Mouse (Mus musculus) lung, embryonic 14.5 days (tissue): ENCODE measurements around the gene Lnx2. TPM values are rescaled to one million over a fixed set of nuclear protein-coding genes. Genes with fewer than 3 reads are reported as not detected.

Experiments
- ATAC-seq: fragments of 200-750 bp; cut with Nextera tagmentation; 2 replicates; pipeline ENCODE4 v1.8.0; 2017; ENCODE audit warnings: mild to moderate bottlenecking, moderate TSS enrichment, moderate library complexity; ENCODE audit not compliant: insufficient read depth
- DNase-seq: peaks from one replicate; pipeline ENCODE4 v3.0.0-alpha.2; 2015
- H3K27ac ChIP-seq: fragments of 300-500 bp; sonication (generic); 2 replicates; pipeline ENCODE4 v1.5.1; 2014; ENCODE audit warnings: low read depth, mild to moderate bottlenecking, moderate library complexity
- H3K27me3 ChIP-seq: fragments of 300-500 bp; sonication (generic); 2 replicates; pipeline ENCODE4 v1.6.1; 2014; ENCODE audit warnings: low read length, control low read depth; ENCODE audit not compliant: insufficient read depth
- H3K36me3 ChIP-seq: fragments of 300-500 bp; sonication (generic); 2 replicates; pipeline ENCODE4 v1.6.1; 2014; ENCODE audit warnings: control low read depth; ENCODE audit not compliant: insufficient read depth
- H3K4me1 ChIP-seq: fragments of 300-500 bp; sonication (generic); 2 replicates; pipeline ENCODE4 v1.6.1; 2014; ENCODE audit warnings: antibody characterized with exemption, control low read depth; ENCODE audit not compliant: insufficient read depth
- H3K4me2 ChIP-seq: fragments of 300-500 bp; sonication (generic); 2 replicates; pipeline ENCODE4 v1.6.1; 2014; ENCODE audit warnings: mild to moderate bottlenecking
- H3K4me3 ChIP-seq: fragments of 300-500 bp; sonication (generic); 2 replicates; pipeline ENCODE4 v1.5.1; 2014; ENCODE audit warnings: low read depth, low read length
- H3K9ac ChIP-seq: fragments of 300-500 bp; sonication (generic); 2 replicates; pipeline ENCODE4 v1.6.1; 2014
- H3K9me3 ChIP-seq: fragments of 300-500 bp; sonication (generic); 2 replicates; pipeline ENCODE4 v1.6.1; 2016; ENCODE audit warnings: low read depth, low read length, control low read depth
- CTCF ChIP-seq: IDR thresholded peaks from 2 replicates; pipeline ENCODE4 v1.5.1; 2016; ENCODE audit warnings: antibody characterized with exemption, low read depth
- WGBS: fragments of 180-500 bp; shearing (Covaris S2); extraction: QIAGEN DNeasy Blood & Tissue Kit; methylation state at CpG from one replicate; pipeline ENCODE4 v1.1.7; 2014; 5-methylcytosine and 5-hydroxymethylcytosine counted together
- polyA plus RNA-seq: library from polyadenylated mRNA; unstranded; fragments of >200 nt; fragmentation: Nextera tagmentation; extraction: Ambion mirVana; gene quantifications from 2 replicates; pipeline ENCODE4 v1.2.1, GENCODE M21; 2014

The Lnx2 gene
- polyA plus RNA-seq, 1 experiment from 2014 or later, result 19.9 TPM

GRCm38 (mm10) chr5:147068876-147069275 is 7.5 kb downstream of the Lnx2 start:
- Histone ChIP-seq H3K27me3 (no peaks in the 10 kb centered on the region), H3K4me3 (no peak overlapping the region), H3K27ac (no peak overlapping the region; the same call in 1 of the 2 replicates), H3K4me1 (peaks cover 30% of the 10 kb centered on the region), H3K9ac (no peak overlapping the region), H3K36me3 (no peaks in the 10 kb centered on the region), H3K4me2 (no peak overlapping the region), H3K9me3 (no peaks in the 10 kb centered on the region)
- 42% methylated on average over 5 of the region's 5 CpGs for WGBS
- DNase-seq, result peak; percentile 53
- peak; percentile 44; the same call in 1 of the 2 replicates for ATAC-seq
- TF ChIP-seq CTCF, result no peak

GRCm38 (mm10) chr5:147066965-147067364 is 9.4 kb downstream of the Lnx2 start:
- no peak overlapping the region for H3K27ac ChIP-seq
- ATAC-seq (no peak), DNase-seq (no peak)
- no peaks in the 10 kb centered on the region for H3K27me3 ChIP-seq
- TF ChIP-seq CTCF, result no peak
- no peak overlapping the region for H3K9ac ChIP-seq
- no peak overlapping the region for H3K4me2 ChIP-seq
- peaks cover 23% of the 10 kb centered on the region for H3K4me1 ChIP-seq
- H3K4me3 ChIP-seq, result no peak overlapping the region
- no peaks in the 10 kb centered on the region for H3K9me3 ChIP-seq
- WGBS, result 53% methylated on average over 5 of the region's 5 CpGs
- H3K36me3 ChIP-seq, result no peaks in the 10 kb centered on the region

GRCm38 (mm10) chr5:147066129-147066528 is 10.3 kb downstream of the Lnx2 start:
- no peak for ATAC-seq
- Histone ChIP-seq H3K36me3 (no peaks in the 10 kb centered on the region), H3K9me3 (no peaks in the 10 kb centered on the region), H3K4me3 (no peak overlapping the region), H3K4me1 (peaks cover 23% of the 10 kb centered on the region), H3K4me2 (no peak overlapping the region), H3K27me3 (no peaks in the 10 kb centered on the region), H3K27ac (no peak overlapping the region), H3K9ac (no peak overlapping the region)
- TF ChIP-seq CTCF, result no peak
- DNase-seq, result no peak
- 61% methylated on average over 4 of the region's 4 CpGs for WGBS

GRCm38 (mm10) chr5:147063215-147063661 is 13.1 kb downstream of the Lnx2 start:
- Histone ChIP-seq H3K4me1 (0 out of 2 replicates have a peak, but pooled peaks cover 11% of the 10 kb centered on the region), H3K4me2 (peak overlapping the region; percentile 50), H3K27me3 (no peaks in the 10 kb centered on the region), H3K9me3 (no peaks in the 10 kb centered on the region), H3K36me3 (no peaks in the 10 kb centered on the region), H3K9ac (no peak overlapping the region), H3K27ac (no peak overlapping the region), H3K4me3 (no peak overlapping the region)
- ATAC-seq (peak; percentile 32; the same call in 1 of the 2 replicates), DNase-seq (peak; percentile 70)
- 32% methylated on average over 8 of the region's 8 CpGs for WGBS
- TF ChIP-seq CTCF, result no peak

- Histone ChIP-seq H3K4me1 (0 out of 2 replicates have a peak, but pooled peaks cover 6% of the 10 kb centered on the region), H3K27ac (no peak overlapping the region), H3K9me3 (no peaks in the 10 kb centered on the region), H3K4me3 (no peak overlapping the region), H3K9ac (no peak overlapping the region), H3K36me3 (no peaks in the 10 kb centered on the region), H3K27me3 (no peaks in the 10 kb centered on the region), H3K4me2 (no peak overlapping the region)
- ATAC-seq, result no peak
- WGBS, result 78% methylated on average over 2 of the region's 2 CpGs
- no peak for TF ChIP-seq CTCF
- no peak for DNase-seq
These were observed 16.4 kb downstream of the Lnx2 start for GRCm38 (mm10) chr5:147060024-147060423.

GRCm38 (mm10) chr5:147059319-147059718 is 17.1 kb downstream of the Lnx2 start:
- H3K27me3 ChIP-seq, result no peaks in the 10 kb centered on the region
- H3K27ac ChIP-seq, result no peak overlapping the region
- H3K9ac ChIP-seq, result no peak overlapping the region
- 72% methylated on average over 9 of the region's 9 CpGs for WGBS
- no peak overlapping the region for H3K4me2 ChIP-seq
- H3K9me3 ChIP-seq, result no peaks in the 10 kb centered on the region
- H3K4me3 ChIP-seq, result no peak overlapping the region
- no peak for TF ChIP-seq CTCF
- H3K36me3 ChIP-seq, result no peaks in the 10 kb centered on the region
- ATAC-seq, result no peak
- DNase-seq, result no peak
- H3K4me1 ChIP-seq, result 0 out of 2 replicates have a peak, but pooled peaks cover 6% of the 10 kb centered on the region

DNA sequence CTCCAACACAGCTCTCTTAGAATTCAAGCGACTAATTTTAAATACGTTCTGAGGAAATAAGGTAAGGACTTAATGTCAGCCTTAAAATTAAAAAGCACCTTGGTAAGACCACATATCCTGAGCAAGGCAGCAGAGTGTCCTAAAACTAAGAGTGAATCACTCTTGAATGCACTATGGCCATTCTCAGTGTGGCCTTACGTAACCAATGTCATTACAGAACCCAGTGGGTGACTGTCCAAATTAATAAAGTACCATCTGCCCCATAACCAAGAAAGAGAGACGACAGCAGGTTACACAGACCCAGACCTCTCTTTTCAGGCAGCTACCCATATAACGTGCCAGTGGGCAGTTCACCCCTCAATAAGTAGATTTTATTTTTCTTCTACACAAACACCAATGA is 17.7 kb downstream of the Lnx2 start:
- no peaks in the 10 kb centered on the region for H3K36me3 ChIP-seq
- ATAC-seq (no peak), DNase-seq (no peak)
- no peaks in the 10 kb centered on the region for H3K27me3 ChIP-seq
- WGBS, result 87% methylated on average over 5 of the region's 5 CpGs
- no peak overlapping the region for H3K9ac ChIP-seq
- H3K4me3 ChIP-seq, result no peak overlapping the region
- no peak overlapping the region for H3K27ac ChIP-seq
- TF ChIP-seq CTCF, result no peak
- H3K4me2 ChIP-seq, result no peak overlapping the region
- H3K9me3 ChIP-seq, result no peaks in the 10 kb centered on the region
- H3K4me1 ChIP-seq, result 0 out of 2 replicates have a peak, but pooled peaks cover under 1% of the 10 kb centered on the region
